Mouse (Mus musculus): ENCODE measurements around the gene Cdc25b. TPM values are rescaled to one million over a fixed set of nuclear protein-coding genes. Genes with fewer than 3 reads are reported as not detected.
A peak's percentile ranks its signal among the peaks of the same experiment; 100 is the strongest.
"Not testable (repeated sequence)": the region's sequence is repeated elsewhere in the genome, so short reads cannot be mapped to it uniquely, and the experiment has no call there.

Cdc25b gene
- total RNA-seq, 1 experiment: 9.7 TPM

DNA sequence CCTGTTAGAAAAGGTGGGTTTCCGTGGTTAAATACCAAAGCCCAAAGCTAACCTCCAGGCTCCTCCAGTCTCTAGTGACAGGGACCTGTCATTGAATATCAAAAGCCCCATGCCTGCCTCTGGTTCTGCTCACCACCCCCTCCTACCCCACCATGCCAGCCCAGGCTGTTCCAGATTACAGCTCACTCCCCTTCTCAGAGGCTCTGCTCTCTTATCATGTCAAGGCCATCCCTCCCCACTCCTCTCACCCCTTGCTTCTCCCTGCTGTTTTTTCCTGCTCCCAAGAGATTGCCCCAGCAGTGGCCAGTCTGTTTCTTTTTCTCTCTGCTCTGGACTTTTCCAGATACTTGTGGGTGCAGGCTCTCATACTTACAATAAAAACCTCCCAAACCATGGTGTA is 36.8 kb downstream of the Cdc25b start:
- in situ Hi-C loops (cut with MboI; ENCODE audit: low sequenced_read_pairs in 2 of 2, unreplicated experiment in 2 of 2): no loop called here
- no peak overlapping the region for H3K27ac ChIP-seq (ENCODE audit: insufficient read depth, low read depth, low read length, poor library complexity, severe bottlenecking)
- H3K4me3 ChIP-seq (ENCODE audit: insufficient read depth in 1 of 2, low read depth in 1 of 2, low read length in 2 of 2, poor library complexity in 1 of 2, severe bottlenecking in 1 of 2): no peak overlapping the region
- no peak overlapping the region for H3K9ac ChIP-seq (ENCODE audit: insufficient read depth, low read depth, low read length, poor library complexity, severe bottlenecking)
- DNase-seq (ENCODE audit: low read depth, low spot score): no peak
- H3K9me3 ChIP-seq (ENCODE audit: control insufficient read depth, insufficient read depth, low read depth, low read length): no peaks in the 10 kb centered on the region
- TF ChIP-seq HCFC1 (IDR thresholded peaks at IDR 0.05; ENCODE audit: borderline replicate concordance, insufficient read depth, low read length) (no peak), ZC3H11A (IDR thresholded peaks at IDR 0.05; ENCODE audit: borderline replicate concordance, low read depth, low read length) (no peak), MAFK (IDR thresholded peaks at IDR 0.05; ENCODE audit: insufficient read depth, low read depth, low read length) (no peak), ZNF384 (IDR thresholded peaks at IDR 0.05; ENCODE audit: low read depth, low read length) (no peak), CHD2 (IDR thresholded peaks at IDR 0.05; ENCODE audit: low read depth, low read length) (no peak)
- no peaks in the 10 kb centered on the region for H3K36me3 ChIP-seq (ENCODE audit: control insufficient read depth, insufficient read depth, low read length, poor library complexity, severe bottlenecking)
- peaks cover 0 to 2% of the 10 kb centered on the region in 2 experiments; a peak in 1 of 4 replicates for H3K4me1 ChIP-seq (ENCODE audit: control insufficient read depth in 2 of 2, insufficient read depth in 2 of 2, low read length in 2 of 2, poor library complexity in 1 of 2)

DNA sequence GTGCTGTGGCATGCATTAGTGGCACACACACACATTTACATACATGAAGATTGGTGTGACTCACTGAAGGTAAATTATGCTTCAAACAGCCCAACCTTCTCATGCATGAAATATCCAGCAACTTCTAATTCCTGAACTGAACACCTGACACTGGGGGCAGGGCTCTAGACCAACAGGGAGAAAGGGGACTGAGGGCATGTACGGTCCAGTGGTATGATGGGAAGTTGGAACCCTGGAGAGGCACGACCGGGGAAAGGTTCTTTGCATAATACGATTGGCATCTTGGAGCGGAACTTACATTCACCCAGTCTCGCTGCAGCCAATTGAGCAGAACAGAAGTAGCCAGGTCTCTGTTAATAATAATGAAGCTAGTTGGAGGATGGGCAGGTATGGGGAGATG is 38.4 kb downstream of the Cdc25b start:
- Histone ChIP-seq H3K4me3 (ENCODE audit: insufficient read depth in 1 of 2, low read depth in 1 of 2, low read length in 2 of 2, poor library complexity in 1 of 2, severe bottlenecking in 1 of 2) (no peak overlapping the region), H3K4me1 (ENCODE audit: control insufficient read depth in 2 of 2, insufficient read depth in 2 of 2, low read length in 2 of 2, poor library complexity in 1 of 2) (peaks cover 2% of the 10 kb centered on the region in 2 experiments; a peak in 2 of 4 replicates), H3K27ac (ENCODE audit: insufficient read depth, low read depth, low read length, poor library complexity, severe bottlenecking) (no peak overlapping the region), H3K9ac (ENCODE audit: insufficient read depth, low read depth, low read length, poor library complexity, severe bottlenecking) (no peak overlapping the region), H3K36me3 (ENCODE audit: control insufficient read depth, insufficient read depth, low read length, poor library complexity, severe bottlenecking) (no peaks in the 10 kb centered on the region), H3K9me3 (ENCODE audit: control insufficient read depth, insufficient read depth, low read depth, low read length) (no peaks in the 10 kb centered on the region)
- in situ Hi-C loops (cut with MboI; ENCODE audit: low sequenced_read_pairs in 2 of 2, unreplicated experiment in 2 of 2): no loop called here
- TF ChIP-seq CHD2 (IDR thresholded peaks at IDR 0.05; ENCODE audit: low read depth, low read length) (no peak), HCFC1 (IDR thresholded peaks at IDR 0.05; ENCODE audit: borderline replicate concordance, insufficient read depth, low read length) (no peak), ZC3H11A (IDR thresholded peaks at IDR 0.05; ENCODE audit: borderline replicate concordance, low read depth, low read length) (no peak), ZNF384 (IDR thresholded peaks at IDR 0.05; ENCODE audit: low read depth, low read length) (no peak), MAFK (IDR thresholded peaks at IDR 0.05; ENCODE audit: insufficient read depth, low read depth, low read length) (no peak)
- DNase-seq (ENCODE audit: low read depth, low spot score): no peak

DNA sequence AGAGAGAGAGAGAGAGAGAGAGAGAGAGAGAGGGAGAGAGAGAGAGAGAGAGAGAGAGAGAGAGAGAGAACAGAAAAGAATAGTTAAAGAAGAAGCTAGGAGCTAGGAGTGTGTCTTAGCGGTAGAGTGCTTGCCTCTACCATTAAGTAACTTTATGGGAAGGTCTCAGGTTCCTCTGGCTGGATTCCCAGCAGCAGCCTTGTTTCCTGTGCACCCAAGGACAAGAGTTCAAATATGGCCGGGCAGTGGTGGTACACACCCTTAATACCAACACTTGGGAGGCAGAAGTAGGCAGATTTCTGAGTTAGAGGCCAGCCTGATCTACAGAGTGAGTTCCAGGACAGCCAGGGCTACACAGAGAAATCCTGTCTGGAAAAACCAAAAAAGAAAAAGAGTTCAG is 39.9 kb downstream of the Cdc25b start:
- in situ Hi-C loops (cut with MboI; ENCODE audit: low sequenced_read_pairs in 2 of 2, unreplicated experiment in 2 of 2): not testable (repeated sequence)

DNA sequence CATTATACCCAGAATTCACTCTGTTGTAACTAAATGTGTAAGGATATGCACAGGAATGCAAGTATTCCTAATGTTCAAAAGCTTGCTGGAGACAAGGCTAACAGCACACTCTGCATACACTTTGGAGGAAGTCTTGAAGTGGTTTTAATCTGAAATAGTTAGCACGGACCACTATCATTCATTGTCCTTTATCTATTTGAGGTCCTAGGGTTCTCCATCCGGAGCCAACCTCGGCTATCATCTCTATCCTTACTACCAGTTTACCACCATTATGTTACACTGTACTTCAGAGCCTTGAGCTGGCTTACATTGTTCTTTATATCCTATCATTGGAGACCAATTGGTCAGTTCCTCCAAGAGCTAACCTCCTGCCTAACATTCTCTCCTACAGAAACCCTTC is 40.5 kb downstream of the Cdc25b start:
- no peak overlapping the region for H3K9ac ChIP-seq (ENCODE audit: insufficient read depth, low read depth, low read length, poor library complexity, severe bottlenecking)
- H3K36me3 ChIP-seq (ENCODE audit: control insufficient read depth, insufficient read depth, low read length, poor library complexity, severe bottlenecking): no peaks in the 10 kb centered on the region
- H3K27ac ChIP-seq (ENCODE audit: insufficient read depth, low read depth, low read length, poor library complexity, severe bottlenecking): no peak overlapping the region
- H3K4me1 ChIP-seq (ENCODE audit: control insufficient read depth in 2 of 2, insufficient read depth in 2 of 2, low read length in 2 of 2, poor library complexity in 1 of 2): peaks cover 2 to 4% of the 10 kb centered on the region in 2 experiments; a peak in 3 of 4 replicates
- no peaks in the 10 kb centered on the region for H3K9me3 ChIP-seq (ENCODE audit: control insufficient read depth, insufficient read depth, low read depth, low read length)
- DNase-seq (ENCODE audit: low read depth, low spot score): no peak
- TF ChIP-seq MAFK (IDR thresholded peaks at IDR 0.05; ENCODE audit: insufficient read depth, low read depth, low read length) (no peak), ZC3H11A (IDR thresholded peaks at IDR 0.05; ENCODE audit: borderline replicate concordance, low read depth, low read length) (no peak), CHD2 (IDR thresholded peaks at IDR 0.05; ENCODE audit: low read depth, low read length) (no peak), HCFC1 (IDR thresholded peaks at IDR 0.05; ENCODE audit: borderline replicate concordance, insufficient read depth, low read length) (no peak), ZNF384 (IDR thresholded peaks at IDR 0.05; ENCODE audit: low read depth, low read length) (no peak)
- in situ Hi-C loops (cut with MboI; ENCODE audit: low sequenced_read_pairs in 2 of 2, unreplicated experiment in 2 of 2): no loop called here
- no peak overlapping the region for H3K4me3 ChIP-seq (ENCODE audit: insufficient read depth in 1 of 2, low read depth in 1 of 2, low read length in 2 of 2, poor library complexity in 1 of 2, severe bottlenecking in 1 of 2)

More for the DNA sequence above, 39.9 kb downstream of the Cdc25b start:
- H3K4me1 ChIP-seq (ENCODE audit: control insufficient read depth in 2 of 2, insufficient read depth in 2 of 2, low read length in 2 of 2, poor library complexity in 1 of 2); H3K27ac ChIP-seq (ENCODE audit: insufficient read depth, low read depth, low read length, poor library complexity, severe bottlenecking); H3K9ac ChIP-seq (ENCODE audit: insufficient read depth, low read depth, low read length, poor library complexity, severe bottlenecking); H3K9me3 ChIP-seq (ENCODE audit: control insufficient read depth, insufficient read depth, low read depth, low read length); H3K4me3 ChIP-seq (ENCODE audit: insufficient read depth in 1 of 2, low read depth in 1 of 2, low read length in 2 of 2, poor library complexity in 1 of 2, severe bottlenecking in 1 of 2); DNase-seq (ENCODE audit: low read depth, low spot score); H3K36me3 ChIP-seq (ENCODE audit: control insufficient read depth, insufficient read depth, low read length, poor library complexity, severe bottlenecking): not testable (repeated sequence)

DNA sequence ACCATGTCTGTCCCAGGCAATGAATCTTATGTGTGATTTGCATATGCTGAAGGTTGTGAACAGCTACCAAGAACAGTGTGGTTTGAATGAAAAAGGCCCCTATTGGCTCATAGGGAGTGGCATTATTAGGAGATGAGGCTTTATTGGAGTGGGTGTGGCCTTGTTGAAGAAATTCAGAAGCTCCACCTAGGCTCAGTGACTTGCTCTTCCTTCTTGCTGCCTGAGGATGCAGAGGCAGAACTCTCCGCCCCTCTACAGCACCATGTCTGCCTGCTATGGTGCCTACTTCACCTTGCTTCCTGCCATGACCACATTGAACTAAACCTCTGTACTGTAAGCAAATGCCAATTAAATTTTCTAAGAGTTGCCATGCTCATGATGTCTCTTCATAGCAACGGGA is 45.8 kb downstream of the Cdc25b start:
- Histone ChIP-seq H3K9me3 (ENCODE audit: control insufficient read depth, insufficient read depth, low read depth, low read length) (no peaks in the 10 kb centered on the region), H3K27ac (ENCODE audit: insufficient read depth, low read depth, low read length, poor library complexity, severe bottlenecking) (no peak overlapping the region), H3K36me3 (ENCODE audit: control insufficient read depth, insufficient read depth, low read length, poor library complexity, severe bottlenecking) (no peaks in the 10 kb centered on the region), H3K4me3 (ENCODE audit: insufficient read depth in 1 of 2, low read depth in 1 of 2, low read length in 2 of 2, poor library complexity in 1 of 2, severe bottlenecking in 1 of 2) (no peak overlapping the region), H3K9ac (ENCODE audit: insufficient read depth, low read depth, low read length, poor library complexity, severe bottlenecking) (no peak overlapping the region), H3K4me1 (ENCODE audit: control insufficient read depth in 2 of 2, insufficient read depth in 2 of 2, low read length in 2 of 2, poor library complexity in 1 of 2) (peaks cover 7 to 8% of the 10 kb centered on the region in 2 experiments; a peak in 3 of 4 replicates)
- peak; percentile 30 for DNase-seq (ENCODE audit: low read depth, low spot score)
- TF ChIP-seq CHD2 (IDR thresholded peaks at IDR 0.05; ENCODE audit: low read depth, low read length): no peak
- no peak for TF ChIP-seq ZC3H11A (IDR thresholded peaks at IDR 0.05; ENCODE audit: borderline replicate concordance, low read depth, low read length)
- no peak for TF ChIP-seq HCFC1 (IDR thresholded peaks at IDR 0.05; ENCODE audit: borderline replicate concordance, insufficient read depth, low read length)
- no peak for TF ChIP-seq MAFK (IDR thresholded peaks at IDR 0.05; ENCODE audit: insufficient read depth, low read depth, low read length)
- TF ChIP-seq ZNF384 (IDR thresholded peaks at IDR 0.05; ENCODE audit: low read depth, low read length): no peak
- in situ Hi-C loops (cut with MboI; ENCODE audit: low sequenced_read_pairs in 2 of 2, unreplicated experiment in 2 of 2): no loop called here

All from ES-E14 (cell line).